Mouse (Mus musculus): Measurements from ENCODE around the gene Gm572.

The Gm572 gene

GRCm38 (mm10) chr4:148643291-148644156 lies at the start of gene Gm572:
Gm572 (plus strand) TSS chr4:148643317.
- no peak for DNase-seq (ENCODE audit: low spot score)

DNA sequence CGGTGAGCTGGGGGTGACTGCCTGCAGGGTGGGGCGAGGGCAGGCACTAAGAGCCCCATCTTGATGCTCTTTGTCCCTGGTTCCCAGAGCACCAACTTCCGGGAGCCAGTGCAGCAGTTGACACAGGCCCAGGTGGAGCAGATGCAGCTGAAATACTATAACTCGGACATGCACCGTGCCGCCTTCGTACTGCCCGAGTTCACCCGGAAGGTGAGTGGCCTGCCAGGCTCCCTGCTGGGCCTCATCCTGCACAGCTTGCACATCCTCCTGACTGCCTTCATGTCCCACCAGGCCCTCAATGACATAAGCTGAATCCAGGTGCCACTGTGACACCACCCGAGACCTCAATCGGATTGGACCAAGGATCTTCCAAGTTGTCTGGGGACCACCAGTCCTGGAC lies 49.1 kb upstream of the Gm572 start:
- no peak for DNase-seq (ENCODE audit: low spot score)

DNA sequence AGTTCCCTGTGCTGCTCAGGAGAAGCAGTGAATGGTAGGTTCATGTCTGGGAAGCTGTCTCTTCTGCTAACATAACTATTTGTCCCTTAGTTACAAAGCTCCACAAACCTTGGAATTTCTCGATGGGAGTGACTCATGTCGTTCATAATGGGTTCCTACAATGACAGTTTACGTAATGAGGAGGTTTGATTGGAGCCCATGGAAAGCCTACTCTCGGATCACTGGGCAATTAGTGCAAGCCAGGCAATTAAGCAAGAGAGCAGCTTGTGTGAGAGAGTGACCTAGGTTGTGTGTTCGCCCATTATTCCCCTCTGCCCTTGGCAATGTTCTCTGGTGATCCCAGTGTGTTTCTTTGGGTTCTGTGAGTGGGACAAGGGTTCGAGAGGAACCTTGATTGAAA lies 47.2 kb upstream of the Gm572 start:
- DNase-seq (ENCODE audit: low spot score): no peak

- no peak for DNase-seq (ENCODE audit: low spot score)
Measured at GRCm38 (mm10) chr4:148596731-148597130, 46.4 kb upstream of the Gm572 start.

DNA sequence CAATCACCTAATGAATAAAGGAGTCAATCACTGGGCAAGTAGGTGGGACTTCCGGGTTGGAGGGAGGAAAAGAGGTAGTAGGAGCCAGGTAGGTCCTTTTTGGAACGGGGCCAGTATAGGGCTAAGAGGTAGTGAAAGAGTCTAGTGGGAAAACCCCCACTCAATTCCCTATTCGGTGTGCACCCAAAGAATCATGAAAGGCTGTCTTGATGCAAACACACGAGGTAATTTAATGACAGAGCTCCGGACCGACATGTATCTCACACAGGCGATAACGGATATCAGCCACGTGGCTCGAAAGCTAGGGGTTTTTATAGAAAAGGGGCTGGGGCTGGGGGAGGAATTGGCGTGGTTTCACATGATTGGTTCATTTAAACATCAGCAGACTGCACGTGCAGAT lies 44.3 kb upstream of the Gm572 start:
- no peak for DNase-seq (ENCODE audit: low spot score)

- DNase-seq (ENCODE audit: low spot score): no peak
Measured at GRCm38 (mm10) chr4:148600316-148600715, 42.8 kb upstream of the Gm572 start.

GRCm38 (mm10) chr4:148601871-148602270 lies 41.2 kb upstream of the Gm572 start:
- no peak for DNase-seq (ENCODE audit: low spot score)

DNA sequence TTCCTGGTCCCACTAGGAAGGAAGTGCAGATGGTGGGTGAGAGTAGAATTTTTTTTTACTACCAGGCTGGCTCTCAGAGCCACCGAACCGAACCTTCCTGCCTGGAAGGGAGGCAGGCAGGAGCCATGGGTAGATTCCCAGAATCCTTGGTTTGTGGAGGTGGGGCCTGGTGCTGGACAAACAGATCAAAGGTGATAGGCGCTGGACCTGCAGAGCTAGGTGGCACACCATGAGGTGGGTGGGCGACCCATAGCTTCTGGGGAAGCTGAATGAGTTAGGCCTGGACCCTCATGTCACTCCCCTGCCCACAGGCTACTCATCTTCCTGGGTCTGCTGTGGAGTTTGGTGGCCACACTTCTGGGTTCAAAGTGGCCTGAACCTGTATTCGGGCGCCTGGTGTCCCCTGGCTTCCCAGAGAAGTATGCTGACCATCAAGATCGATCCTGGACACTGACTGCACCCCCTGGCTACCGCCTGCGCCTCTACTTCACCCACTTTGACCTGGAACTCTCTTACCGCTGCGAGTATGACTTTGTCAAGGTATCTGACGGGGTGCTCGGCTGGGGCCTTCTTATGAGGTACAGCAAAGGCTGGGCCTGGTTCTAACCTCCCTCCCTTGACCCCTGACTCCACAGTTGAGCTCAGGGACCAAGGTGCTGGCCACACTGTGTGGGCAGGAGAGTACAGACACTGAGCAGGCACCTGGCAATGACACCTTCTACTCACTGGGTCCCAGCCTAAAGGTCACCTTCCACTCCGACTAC lies 40.6 kb upstream of the Gm572 start, which contains the start of gene Masp2:
Gene Masp2 (plus strand): TSS at position 198 of the 764 bp plus-strand sequence.
- no peak for DNase-seq (ENCODE audit: low spot score)

GRCm38 (mm10) chr4:148603376-148604139 lies 39.6 kb upstream of the Gm572 start:
- no peak for DNase-seq (ENCODE audit: low spot score)

GRCm38 (mm10) chr4:148604141-148604540 lies 39.0 kb upstream of the Gm572 start:
- no peak for DNase-seq (ENCODE audit: low spot score)

DNA sequence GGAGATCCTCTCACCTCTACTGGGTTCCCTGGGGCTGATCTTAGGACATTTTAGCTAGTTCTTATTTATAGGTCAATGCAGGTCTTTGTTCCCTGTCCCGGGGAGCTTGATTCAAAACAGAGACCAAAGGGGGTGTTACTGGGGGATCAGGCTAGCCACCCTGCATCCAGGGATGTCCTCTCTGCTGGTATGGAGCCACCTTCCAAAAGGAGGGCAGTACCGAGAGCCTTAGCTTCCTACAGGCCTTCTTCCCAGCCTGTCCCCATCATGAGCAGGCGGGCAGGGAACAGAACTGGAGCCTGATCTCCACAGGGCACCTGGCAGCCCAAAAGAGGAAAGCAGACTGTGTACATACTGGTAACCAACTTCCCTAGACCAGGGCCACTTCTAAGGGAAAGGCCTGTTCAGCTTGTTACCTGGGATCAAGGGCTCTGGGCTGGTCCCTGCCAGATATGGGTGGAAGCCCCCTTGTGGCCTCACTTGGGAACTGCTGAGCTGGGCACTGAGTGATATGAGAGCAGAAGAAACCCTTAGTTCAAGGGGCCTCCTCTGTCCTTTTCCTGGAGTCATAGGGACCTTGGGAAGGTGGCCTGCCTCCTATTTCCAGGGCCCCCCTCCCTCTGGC lies 38.5 kb upstream of the Gm572 start:
- DNase-seq (ENCODE audit: low spot score): peak; percentile 79

DNA sequence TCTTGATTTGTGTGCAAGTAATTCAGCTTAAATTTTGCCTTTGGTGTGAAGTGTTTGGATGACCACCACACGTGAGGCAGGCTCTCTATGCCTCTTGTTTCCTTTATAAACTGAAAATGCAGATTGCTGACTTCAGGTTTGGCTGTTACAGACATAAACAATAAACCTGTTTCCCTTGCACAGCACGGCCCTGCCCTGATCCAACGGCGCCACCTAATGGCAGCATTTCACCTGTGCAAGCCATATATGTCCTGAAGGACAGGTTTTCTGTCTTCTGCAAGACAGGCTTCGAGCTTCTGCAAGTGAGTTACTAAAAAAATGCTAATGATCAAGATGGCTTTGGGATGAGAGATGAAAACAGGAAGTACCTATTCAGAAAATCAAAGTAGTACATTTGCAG lies 35.4 kb upstream of the Gm572 start:
- peak; percentile 85 for DNase-seq (ENCODE audit: low spot score)

- no peak for DNase-seq (ENCODE audit: low spot score)
Measured at GRCm38 (mm10) chr4:148609805-148610204, 33.3 kb upstream of the Gm572 start.

- DNase-seq (ENCODE audit: low spot score): no peak
Measured at GRCm38 (mm10) chr4:148610631-148611364, 32.3 kb upstream of the Gm572 start.

DNA sequence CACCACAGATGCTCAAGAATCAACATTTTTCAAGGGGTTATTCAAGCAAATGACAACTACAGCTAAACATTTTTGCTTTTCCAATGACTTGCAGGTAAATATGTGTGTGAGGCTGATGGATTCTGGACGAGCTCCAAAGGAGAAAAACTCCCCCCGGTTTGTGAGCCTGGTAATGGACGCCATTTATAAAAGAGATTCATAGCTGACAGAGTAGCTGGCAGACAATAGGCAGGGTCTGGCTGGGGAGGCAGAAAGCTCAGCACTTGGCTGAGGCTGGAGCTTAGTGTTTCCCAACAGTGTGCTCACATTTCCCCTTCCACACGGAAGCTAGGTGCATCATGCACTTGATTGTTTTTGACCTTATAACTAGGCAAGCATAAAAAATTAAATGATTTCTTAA lies 30.6 kb upstream of the Gm572 start:
- peak; percentile 3 for DNase-seq (ENCODE audit: low spot score)

GRCm38 (mm10) chr4:148613738-148614137 lies 29.4 kb upstream of the Gm572 start:
- DNase-seq (ENCODE audit: low spot score): no peak

DNA sequence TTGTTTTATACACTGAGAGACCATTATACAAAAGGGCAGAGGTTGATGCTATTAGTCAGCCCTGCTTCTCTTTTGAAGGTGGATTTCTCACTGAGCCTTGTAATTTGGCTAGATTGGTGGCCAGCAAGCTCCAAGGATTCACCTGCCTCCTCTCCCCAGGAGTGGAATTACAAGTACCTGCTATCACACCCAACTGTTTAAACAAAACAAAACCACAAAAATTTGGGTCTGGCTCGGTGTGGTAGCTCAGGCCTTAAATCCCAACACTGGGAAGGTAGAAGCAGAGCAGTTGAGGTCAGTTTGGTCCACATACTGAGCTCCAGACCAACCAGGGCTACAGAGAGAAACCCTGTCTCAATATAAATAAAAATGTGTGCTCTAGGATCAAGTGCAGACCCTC lies 23.3 kb upstream of the Gm572 start:
- DNase-seq (ENCODE audit: low spot score): no peak

- DNase-seq (ENCODE audit: low spot score): no peak
Measured at GRCm38 (mm10) chr4:148620718-148621117, 22.4 kb upstream of the Gm572 start.

DNA sequence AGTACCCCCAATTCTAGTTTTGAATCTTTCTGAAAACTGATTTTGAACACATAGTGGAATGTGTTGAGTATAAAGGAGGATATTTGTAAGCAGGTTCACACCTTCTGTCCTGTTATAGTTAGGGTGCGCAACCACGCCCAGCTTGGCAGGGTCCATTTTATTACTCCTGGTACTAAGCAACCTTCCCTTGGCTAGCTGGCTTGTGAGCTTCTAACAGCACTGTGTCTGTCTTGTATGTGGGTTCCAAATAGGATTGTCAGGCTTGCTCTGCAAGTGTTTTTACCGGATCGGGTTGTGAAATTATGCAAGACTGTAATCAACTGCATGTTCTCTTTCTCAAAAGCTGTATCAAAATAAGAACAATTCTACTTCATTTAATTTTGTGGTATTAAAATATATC lies 20.6 kb upstream of the Gm572 start:
- no peak for DNase-seq (ENCODE audit: low spot score)

- no peak for DNase-seq (ENCODE audit: low spot score)
Measured at GRCm38 (mm10) chr4:148623609-148624008, 19.5 kb upstream of the Gm572 start.

GRCm38 (mm10) chr4:148625010-148625409 lies 18.1 kb upstream of the Gm572 start:
- DNase-seq (ENCODE audit: low spot score): no peak
